Mouse (Mus musculus) kidney, adult 2 months (tissue): ENCODE data around the gene Tsacc.
A peak's percentile ranks its signal among the peaks of the same experiment; 100 is the strongest.

Experiments
- CTCF ChIP-seq: fragments of 200-500 bp; conservative IDR thresholded peaks from 2 replicates; pipeline ENCODE4 v1.5.1; 2011; ENCODE audit warnings: low read depth, mild to moderate bottlenecking, control low read depth, low read length, moderate library complexity, mixed read lengths; ENCODE audit not compliant: insufficient read depth, insufficient read length
- POLR2A ChIP-seq: fragments of 200-500 bp; IDR thresholded peaks from one replicate; pipeline ENCODE4 v1.6.1; 2011; ENCODE audit warnings: low read depth, low read length, control low read depth

GRCm38 (mm10) chr3:88336058-88337013 lies 39.5 kb upstream of the Tsacc start, which contains the start of the genes Tmem79 and Smg5:
- peak; percentile 92 for TF ChIP-seq POLR2A
- TF ChIP-seq CTCF, result no peak
